Mouse (Mus musculus) megakaryocyte, embryonic 14.5 days (primary cell): Measurements from ENCODE around the gene Hoxd3.

ENCODE experiments used
- FLI1 ChIP-seq: IDR thresholded peaks from 2 replicates; pipeline ENCODE4 v1.6.1; 2012; ENCODE audit warnings: low read length, inconsistent platforms, mixed read lengths
- GATA1 ChIP-seq: IDR thresholded peaks from 3 replicates; pipeline ENCODE4 v1.6.1; 2012; ENCODE audit warnings: mixed read lengths, low read length, inconsistent platforms, borderline replicate concordance

DNA sequence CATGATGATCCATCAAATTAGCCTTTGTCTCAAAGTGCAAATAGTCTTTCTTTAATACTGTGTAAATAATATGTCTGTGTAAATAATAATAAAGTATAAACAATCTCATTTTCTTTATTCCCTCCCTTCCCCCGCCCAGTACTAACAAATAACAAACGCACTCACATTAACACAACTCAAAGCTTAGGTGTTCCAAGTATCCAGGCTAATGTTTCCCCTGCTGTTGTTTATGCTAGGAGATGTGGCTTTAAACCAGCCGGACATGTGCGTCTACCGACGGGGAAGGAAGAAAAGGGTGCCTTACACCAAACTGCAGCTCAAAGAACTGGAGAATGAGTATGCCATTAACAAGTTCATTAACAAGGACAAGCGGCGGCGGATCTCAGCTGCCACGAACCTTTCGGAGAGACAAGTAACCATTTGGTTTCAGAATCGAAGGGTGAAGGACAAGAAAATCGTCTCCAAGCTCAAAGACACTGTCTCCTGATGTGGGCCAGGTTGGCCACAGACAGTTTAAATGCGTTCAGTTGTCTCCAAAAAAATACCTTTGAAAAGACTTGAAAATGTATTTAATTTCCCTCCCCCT lies 42.0 kb upstream of the Hoxd3 start:
- TF ChIP-seq FLI1 = no peak
- TF ChIP-seq GATA1 = no peak
